Mouse (Mus musculus) kidney, postnatal 0 days (tissue): ENCODE measurements around the gene Prpf40b. TPM values are rescaled to one million over a fixed set of nuclear protein-coding genes. Genes with fewer than 3 reads are reported as not detected.

Experiments used
- ATAC-seq: fragments of 200-750 bp; cut with Nextera tagmentation; replicated peaks from 2 replicates; pipeline ENCODE4 v1.8.0; 2017; ENCODE audit warnings: low read depth, moderate number of reproducible peaks, moderate TSS enrichment, moderate library complexity; ENCODE audit not compliant: low FRiP score
- DNase-seq: peaks from one replicate; pipeline ENCODE4 v3.0.0-alpha.2; 2016; ENCODE audit warnings: low spot score
- H3K27ac ChIP-seq: fragments of 300-500 bp; sonication (generic); 2 replicates; pipeline ENCODE4 v1.5.1; 2014; ENCODE audit warnings: mild to moderate bottlenecking
- H3K27me3 ChIP-seq: fragments of 300-500 bp; sonication (generic); 2 replicates; pipeline ENCODE4 v1.6.1; 2014; ENCODE audit warnings: low read length, mixed read lengths; ENCODE audit not compliant: insufficient read depth
- H3K36me3 ChIP-seq: fragments of 300-500 bp; sonication (generic); 2 replicates; pipeline ENCODE4 v1.6.1; 2014; ENCODE audit warnings: low read length, mixed read lengths; ENCODE audit not compliant: insufficient read depth
- H3K4me1 ChIP-seq: fragments of 300-500 bp; sonication (generic); replicated peaks from 2 replicates; pipeline ENCODE4 v1.6.1; 2014; ENCODE audit warnings: antibody characterized with exemption, low read length, mixed read lengths; ENCODE audit not compliant: insufficient read depth
- H3K4me2 ChIP-seq: fragments of 300-500 bp; sonication (generic); 2 replicates; pipeline ENCODE4 v1.6.1; 2014; ENCODE audit warnings: mild to moderate bottlenecking, low read length, moderate library complexity, mixed read lengths
- H3K4me3 ChIP-seq: fragments of 300-500 bp; sonication (generic); replicated peaks from 2 replicates; pipeline ENCODE4 v1.5.1; 2014; ENCODE audit warnings: low read depth, low read length
- H3K9ac ChIP-seq: fragments of 300-500 bp; sonication (generic); 2 replicates; pipeline ENCODE4 v1.6.1; 2014; ENCODE audit warnings: low read depth, low read length
- H3K9me3 ChIP-seq: fragments of 300-500 bp; sonication (generic); replicated peaks from 2 replicates; pipeline ENCODE4 v1.6.1; 2016; ENCODE audit warnings: low read length, inconsistent platforms, mixed read lengths
- CTCF ChIP-seq: IDR thresholded peaks from 2 replicates; pipeline ENCODE4 v1.5.1; 2016; ENCODE audit warnings: antibody characterized with exemption, low read depth, mild to moderate bottlenecking, moderate library complexity
- WGBS: fragments of 180-500 bp; shearing (Covaris S2); extraction: QIAGEN DNeasy Blood & Tissue Kit; methylation state at CpG from one replicate; pipeline ENCODE4 v1.1.7; 2014; 5-methylcytosine and 5-hydroxymethylcytosine counted together
- polyA plus RNA-seq: library from polyadenylated mRNA; unstranded; fragments of >200 nt; fragmentation: Nextera tagmentation; extraction: Ambion mirVana; gene quantifications from 2 replicates; pipeline ENCODE4 v1.2.1, GENCODE M21; 2015

Prpf40b gene
- polyA plus RNA-seq, 1 experiment from 2014 or later = 38.3 TPM

- peak overlapping the region; percentile 26; the same call in 1 of the 2 replicates for H3K27ac ChIP-seq
These were observed 30.7 kb downstream of the Prpf40b start for GRCm38 (mm10) chr15:99325598-99325997.

DNA sequence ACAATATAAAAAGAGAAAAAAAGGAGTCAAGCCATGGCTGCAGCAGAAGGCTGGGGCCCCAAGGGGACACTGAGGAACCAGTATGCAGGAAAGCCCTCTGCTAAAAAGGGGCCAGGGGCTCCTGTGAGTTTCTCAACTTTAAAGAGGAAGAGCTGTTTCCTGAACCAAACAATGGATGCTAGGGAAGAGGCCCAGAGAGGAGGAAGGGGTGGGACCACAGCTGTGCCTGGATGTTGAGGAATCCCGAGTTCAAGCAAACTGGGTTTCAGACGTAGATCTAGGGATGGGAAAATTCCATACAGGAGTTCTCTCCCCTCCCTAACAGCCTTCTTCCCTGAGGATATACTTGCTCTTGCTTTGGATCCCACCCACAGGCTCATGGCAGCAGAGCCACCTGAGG lies 31.5 kb downstream of the Prpf40b start:
- H3K4me1 ChIP-seq = no peaks in the 10 kb centered on the region
- H3K9me3 ChIP-seq = no peaks in the 10 kb centered on the region
- H3K27ac ChIP-seq = peak overlapping the region; percentile 26; the same call in 1 of the 2 replicates
- WGBS = 42% methylated on average over 2 of the region's 2 CpGs
- no peak overlapping the region for H3K4me3 ChIP-seq
- no peaks in the 10 kb centered on the region for H3K27me3 ChIP-seq
- ATAC-seq (no peak), DNase-seq (peak; percentile 69)
- no peak for TF ChIP-seq CTCF
- no peak overlapping the region for H3K4me2 ChIP-seq
- no peak overlapping the region for H3K9ac ChIP-seq
- H3K36me3 ChIP-seq = peaks cover 52% of the 10 kb centered on the region

More at GRCm38 (mm10) chr15:99325598-99325997, 30.7 kb downstream of the Prpf40b start:
- no peaks in the 10 kb centered on the region for H3K9me3 ChIP-seq
- DNase-seq = no peak
- no peak for ATAC-seq
- no peak overlapping the region for H3K4me3 ChIP-seq
- H3K4me2 ChIP-seq = no peak overlapping the region
- no peak for TF ChIP-seq CTCF
- no peaks in the 10 kb centered on the region for H3K27me3 ChIP-seq
- WGBS = 90% methylated on average over 6 of the region's 6 CpGs
- 0 out of 2 replicates have a peak, but pooled peaks cover 5% of the 10 kb centered on the region for H3K4me1 ChIP-seq
- H3K36me3 ChIP-seq = peaks cover 58% of the 10 kb centered on the region
- no peak overlapping the region for H3K9ac ChIP-seq

DNA sequence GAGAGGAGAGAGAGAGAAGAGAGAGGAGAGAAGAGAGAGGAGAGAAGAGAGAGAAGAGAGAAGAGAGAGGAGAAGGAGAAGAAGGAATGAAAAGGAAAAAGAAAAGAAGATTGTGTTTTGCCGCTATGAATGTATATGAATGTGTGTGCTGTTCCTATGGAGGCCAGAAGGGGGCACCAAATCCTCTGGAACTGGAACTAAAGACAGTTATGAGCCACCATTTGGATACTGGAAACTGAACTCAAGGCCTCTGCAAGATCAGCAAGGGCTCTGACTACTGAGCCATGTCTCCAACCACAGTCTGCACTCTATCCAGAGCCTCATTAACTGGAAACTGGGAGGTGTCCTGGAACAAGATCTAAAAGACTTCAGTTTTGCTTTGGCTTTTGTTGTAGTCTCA lies 32.1 kb downstream of the Prpf40b start:
- peak; percentile 79 for TF ChIP-seq CTCF
- peaks cover 5% of the 10 kb centered on the region; the same call in 1 of the 2 replicates for H3K4me1 ChIP-seq
- no peak for ATAC-seq
- peak; percentile 57 for DNase-seq
- no peak overlapping the region for H3K4me2 ChIP-seq
- H3K27me3 ChIP-seq = no peaks in the 10 kb centered on the region
- H3K9me3 ChIP-seq = no peaks in the 10 kb centered on the region
- H3K36me3 ChIP-seq = peaks cover 47% of the 10 kb centered on the region
- H3K4me3 ChIP-seq = no peak overlapping the region
- H3K27ac ChIP-seq = no peak overlapping the region
- no peak overlapping the region for H3K9ac ChIP-seq
- 93% methylated on average over 1 of the region's 1 CpGs for WGBS

DNA sequence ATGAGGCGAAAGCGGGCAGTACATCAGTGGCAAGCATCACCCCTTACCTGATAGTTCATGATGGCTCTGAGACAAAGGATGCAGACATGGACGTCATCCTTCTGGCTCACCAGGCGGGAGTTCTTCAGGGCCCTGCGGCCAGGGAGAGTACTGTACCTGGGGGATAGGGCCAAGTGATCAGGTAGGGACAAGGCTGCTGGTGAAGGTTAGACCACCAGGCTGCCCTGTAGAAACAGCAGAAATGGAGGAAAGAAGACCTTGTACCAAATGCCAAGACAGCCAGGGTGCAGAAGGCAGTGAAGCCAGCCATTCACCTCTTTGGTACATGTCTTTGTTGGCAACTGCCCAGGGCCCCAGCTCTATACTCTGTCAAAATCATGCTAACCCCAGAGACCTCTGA lies 33.1 kb downstream of the Prpf40b start:
- Histone ChIP-seq H3K4me2 (no peak overlapping the region), H3K27me3 (no peaks in the 10 kb centered on the region), H3K9ac (no peak overlapping the region), H3K36me3 (peaks cover 39% of the 10 kb centered on the region), H3K27ac (no peak overlapping the region), H3K4me3 (no peak overlapping the region), H3K4me1 (peaks cover 15% of the 10 kb centered on the region), H3K9me3 (no peaks in the 10 kb centered on the region)
- 98% methylated on average over 5 of the region's 5 CpGs for WGBS
- ATAC-seq (no peak), DNase-seq (no peak)
- no peak for TF ChIP-seq CTCF

DNA sequence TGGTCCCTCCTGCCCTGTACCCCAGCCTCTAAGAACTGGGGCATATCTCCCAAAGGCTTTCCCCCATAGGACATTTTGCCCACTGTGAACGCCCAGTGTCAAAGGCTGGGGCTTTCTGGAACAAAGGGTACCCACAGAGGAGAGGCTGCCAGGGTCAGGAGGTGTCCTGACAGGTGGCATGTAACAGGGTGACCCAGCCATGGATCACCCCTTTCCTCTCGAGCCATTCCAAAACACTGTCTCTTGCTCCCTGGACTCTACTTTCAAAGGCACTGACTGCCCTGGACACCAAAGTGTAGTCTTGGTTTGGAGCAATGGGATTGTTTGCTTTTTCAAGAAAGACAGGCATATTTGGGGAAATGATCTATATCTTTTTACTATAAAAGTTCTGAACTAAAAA lies 35.4 kb downstream of the Prpf40b start:
- peaks cover 34% of the 10 kb centered on the region for H3K4me1 ChIP-seq
- no peak overlapping the region for H3K4me2 ChIP-seq
- DNase-seq (no peak), ATAC-seq (no peak)
- peaks cover 19% of the 10 kb centered on the region; the same call in 1 of the 2 replicates for H3K36me3 ChIP-seq
- H3K4me3 ChIP-seq = no peak overlapping the region
- 56% methylated on average over 2 of the region's 2 CpGs for WGBS
- no peak for TF ChIP-seq CTCF
- H3K27me3 ChIP-seq = no peaks in the 10 kb centered on the region
- H3K9ac ChIP-seq = no peak overlapping the region
- no peak overlapping the region for H3K27ac ChIP-seq
- H3K9me3 ChIP-seq = no peaks in the 10 kb centered on the region

GRCm38 (mm10) chr15:99331341-99331740 lies 36.5 kb downstream of the Prpf40b start:
- Histone ChIP-seq H3K4me3 (no peak overlapping the region), H3K9ac (no peak overlapping the region), H3K4me1 (peaks cover 36% of the 10 kb centered on the region), H3K27me3 (no peaks in the 10 kb centered on the region), H3K9me3 (no peaks in the 10 kb centered on the region), H3K4me2 (no peak overlapping the region), H3K27ac (peak overlapping the region; percentile 93; the same call in 1 of the 2 replicates), H3K36me3 (peaks cover 13% of the 10 kb centered on the region; the same call in 1 of the 2 replicates)
- no peak for TF ChIP-seq CTCF
- DNase-seq (no peak), ATAC-seq (no peak)
- WGBS = 77% methylated on average over 5 of the region's 5 CpGs

DNA sequence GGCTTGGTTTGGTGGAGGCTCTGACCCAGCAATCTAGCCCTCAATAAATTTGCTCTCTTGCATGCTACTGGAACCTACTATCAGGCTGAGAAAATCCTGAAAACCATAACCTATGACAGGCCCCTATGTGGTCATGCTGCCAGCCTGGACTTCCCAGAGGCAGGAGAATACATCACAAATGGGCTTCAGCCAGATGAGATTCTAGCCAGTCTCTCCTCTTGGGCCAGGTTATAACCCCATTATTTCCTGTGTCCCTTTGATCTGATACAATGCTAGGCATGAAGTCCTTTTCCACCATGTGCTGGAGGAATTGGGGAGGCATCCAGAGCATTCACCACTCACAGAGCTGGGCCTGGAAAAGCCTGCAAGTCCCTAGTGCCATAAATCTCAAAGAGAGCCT lies 37.2 kb downstream of the Prpf40b start:
- ATAC-seq (no peak), DNase-seq (peak; percentile 41)

More for the DNA sequence above, 37.2 kb downstream of the Prpf40b start:
- no peak overlapping the region for H3K4me3 ChIP-seq
- no peaks in the 10 kb centered on the region for H3K27me3 ChIP-seq
- H3K4me2 ChIP-seq = no peak overlapping the region; the same call in 1 of the 2 replicates
- no peaks in the 10 kb centered on the region for H3K9me3 ChIP-seq
- H3K36me3 ChIP-seq = peaks cover 10% of the 10 kb centered on the region; the same call in 1 of the 2 replicates
- no peak overlapping the region for H3K9ac ChIP-seq
- peak overlapping the region; percentile 93 for H3K27ac ChIP-seq
- peaks cover 41% of the 10 kb centered on the region for H3K4me1 ChIP-seq
- TF ChIP-seq CTCF = no peak
